Mouse (Mus musculus) spleen, adult 2 months (tissue): ENCODE data around the gene Atl1. TPM values are rescaled to one million over a fixed set of nuclear protein-coding genes. Genes with fewer than 3 reads are reported as not detected.

Experiments used
- DNase-seq, 2 experiments: peaks; one replicate each; pipeline versions ENCODE4 v3.0.0 to v3.0.0-alpha.2; 2012 to 2021; ENCODE audit warnings: low spot score in 2 of 2, low read depth in 1 of 2
- H3K27ac ChIP-seq: fragments of 200-500 bp; 2 replicates; pipeline ENCODE4 v1.5.1; 2012; ENCODE audit warnings: low read length, inconsistent platforms; ENCODE audit not compliant: insufficient read depth
- H3K27me3 ChIP-seq: fragments of 200-500 bp; 2 replicates; pipeline ENCODE4 v1.6.1; 2012; ENCODE audit warnings: mild to moderate bottlenecking, moderate library complexity, low read length, inconsistent platforms; ENCODE audit not compliant: control insufficient read depth, insufficient read depth
- H3K36me3 ChIP-seq: fragments of 200-500 bp; 2 replicates; pipeline ENCODE4 v1.6.1; 2012; ENCODE audit warnings: mild to moderate bottlenecking, low read length, inconsistent platforms; ENCODE audit not compliant: control insufficient read depth, insufficient read depth
- H3K4me1 ChIP-seq: fragments of 200-500 bp; 2 replicates; pipeline ENCODE4 v1.6.1; 2011; ENCODE audit warnings: inconsistent platforms; ENCODE audit not compliant: control insufficient read depth, insufficient read depth, insufficient read length
- H3K4me3 ChIP-seq: fragments of 200-500 bp; 2 replicates; pipeline ENCODE4 v1.5.1; 2011; ENCODE audit warnings: mild to moderate bottlenecking, inconsistent platforms; ENCODE audit not compliant: insufficient read depth, insufficient read length; ENCODE audit errors: extremely low read depth
- CTCF ChIP-seq: fragments of 200-500 bp; IDR thresholded peaks from 2 replicates; pipeline ENCODE4 v1.5.1; 2011; ENCODE audit warnings: mild to moderate bottlenecking, inconsistent platforms; ENCODE audit not compliant: insufficient read depth, insufficient read length, insufficient replicate concordance; ENCODE audit errors: extremely low read depth
- POLR2A ChIP-seq: fragments of 200-500 bp; IDR thresholded peaks from 2 replicates; pipeline ENCODE4 v1.6.1; 2011; ENCODE audit warnings: low read depth, low read length, inconsistent platforms
- WGBS: fragments of 180-500 bp; shearing (Covaris S2); methylation state at CpG from one replicate; pipeline ENCODE4 v1.1.7; 2018; 5-methylcytosine and 5-hydroxymethylcytosine counted together
- polyA plus RNA-seq: library from polyadenylated mRNA; depleted of rRNA; stranded (reverse); fragments of >200 nt; gene quantifications from 2 replicates; pipeline ENCODE4 v1.2.3, GENCODE M21; 2012; rRNA removed

Gene Atl1
- polyA plus RNA-seq, 1 experiment, result 0.78 TPM

GRCm38 (mm10) chr12:69998186-69998983, 106.0 kb downstream of the Atl1 start:
- no peak for DNase-seq
- H3K4me3 ChIP-seq, result no peak overlapping the region
- no peaks in the 10 kb centered on the region for H3K27me3 ChIP-seq
- H3K36me3 ChIP-seq, result no peaks in the 10 kb centered on the region
- no peak overlapping the region for H3K27ac ChIP-seq
- H3K4me1 ChIP-seq, result no peaks in the 10 kb centered on the region
- 73% methylated on average over 13 of the region's 13 CpGs for WGBS
- TF ChIP-seq POLR2A (no peak), CTCF (no peak)

GRCm38 (mm10) chr12:70005103-70005502, 112.7 kb downstream of the Atl1 start:
- DNase-seq, result no peak
- WGBS, result 57% methylated on average over 4 of the region's 4 CpGs
- Histone ChIP-seq H3K36me3 (no peaks in the 10 kb centered on the region), H3K4me1 (no peaks in the 10 kb centered on the region), H3K4me3 (no peak overlapping the region), H3K27ac (no peak overlapping the region), H3K27me3 (no peaks in the 10 kb centered on the region)
- TF ChIP-seq CTCF, result no peak

- WGBS, result 77% methylated on average over 4 of the region's 4 CpGs
- TF ChIP-seq POLR2A (no peak), CTCF (no peak)
- H3K27ac ChIP-seq, result no peak overlapping the region
- no peaks in the 10 kb centered on the region for H3K4me1 ChIP-seq
- H3K27me3 ChIP-seq, result no peaks in the 10 kb centered on the region
- peaks cover 14% of the 10 kb centered on the region for H3K36me3 ChIP-seq
- no peak for DNase-seq
- no peak overlapping the region for H3K4me3 ChIP-seq
These were observed 117.9 kb downstream of the Atl1 start for GRCm38 (mm10) chr12:70010356-70010755.

GRCm38 (mm10) chr12:70011681-70012080, 119.3 kb downstream of the Atl1 start:
- TF ChIP-seq POLR2A, result no peak
- no peaks in the 10 kb centered on the region for H3K4me1 ChIP-seq
- 88% methylated on average over 5 of the region's 5 CpGs for WGBS
- DNase-seq, result no peak
- H3K27ac ChIP-seq, result no peak overlapping the region
- H3K36me3 ChIP-seq, result peaks cover 20% of the 10 kb centered on the region
- no peak overlapping the region for H3K4me3 ChIP-seq
- H3K27me3 ChIP-seq, result no peaks in the 10 kb centered on the region

- H3K36me3 ChIP-seq, result peaks cover 32% of the 10 kb centered on the region
These were observed 123.5 kb downstream of the Atl1 start for GRCm38 (mm10) chr12:70015936-70016335.

More at GRCm38 (mm10) chr12:70015936-70016335, 123.5 kb downstream of the Atl1 start:
- 85% methylated on average over 4 of the region's 4 CpGs for WGBS
- Histone ChIP-seq H3K27ac (no peak overlapping the region), H3K4me3 (no peak overlapping the region), H3K4me1 (no peaks in the 10 kb centered on the region), H3K27me3 (no peaks in the 10 kb centered on the region)
- TF ChIP-seq POLR2A, result no peak
- TF ChIP-seq CTCF, result no peak
- no peak for DNase-seq

Other genes starting within 250 kb of the Atl1 start
- gene Sos2, start 210.8 kb upstream of the Atl1 start, polyA plus RNA-seq, result 8.7 and 9.3 TPM in 2 replicates
- gene L2hgdh, start 167.7 kb upstream of the Atl1 start, polyA plus RNA-seq, result 1.4 and 1.9 TPM in 2 replicates
- gene Atp5s, start 167.7 kb upstream of the Atl1 start, polyA plus RNA-seq, result 7.9 and 10.5 TPM in 2 replicates
- gene Cdkl1, start 101.3 kb upstream of the Atl1 start, polyA plus RNA-seq, result 2.2 and 2.7 TPM in 2 replicates
- gene Map4k5, start 586 bp downstream of the Atl1 start, polyA plus RNA-seq, result 6.7 and 9.7 TPM in 2 replicates
- gene Sav1, start 94.4 kb downstream of the Atl1 start, polyA plus RNA-seq, result 9.3 and 11.4 TPM in 2 replicates
- 11.5 and 14.1 TPM in 2 replicates for gene Nin, start 221.1 kb downstream of the Atl1 start, polyA plus RNA-seq